Mouse (Mus musculus) forebrain, embryonic 13.5 days (tissue): ENCODE measurements around the gene 1700088E04Rik. TPM values are rescaled to one million over a fixed set of nuclear protein-coding genes. Genes with fewer than 3 reads are reported as not detected.
A peak's percentile ranks its signal among the peaks of the same experiment; 100 is the strongest.

Experiments
- ATAC-seq: fragments of 200-750 bp; cut with Nextera tagmentation; 2 replicates; pipeline ENCODE4 v1.8.0; 2017
- H3K27ac ChIP-seq: fragments of 300-500 bp; sonication (generic); 2 replicates; pipeline ENCODE4 v1.5.1; 2015; ENCODE audit warnings: inconsistent platforms, mild to moderate bottlenecking, moderate library complexity
- H3K27me3 ChIP-seq: fragments of 300-500 bp; sonication (generic); 2 replicates; pipeline ENCODE4 v1.6.1; 2015; ENCODE audit warnings: mild to moderate bottlenecking, inconsistent platforms
- H3K36me3 ChIP-seq: fragments of 300-500 bp; sonication (generic); 2 replicates; pipeline ENCODE4 v1.6.1; 2015; ENCODE audit warnings: mild to moderate bottlenecking, inconsistent platforms; ENCODE audit not compliant: poor library complexity, severe bottlenecking
- H3K4me1 ChIP-seq: fragments of 300-500 bp; sonication (generic); 2 replicates; pipeline ENCODE4 v1.6.1; 2015; ENCODE audit warnings: inconsistent platforms
- H3K4me2 ChIP-seq: fragments of 300-500 bp; sonication (generic); 2 replicates; pipeline ENCODE4 v1.6.1; 2015; ENCODE audit warnings: inconsistent platforms, mild to moderate bottlenecking, moderate library complexity
- H3K4me3 ChIP-seq: fragments of 300-500 bp; sonication (generic); 2 replicates; pipeline ENCODE4 v1.5.1; 2015; ENCODE audit warnings: mild to moderate bottlenecking, inconsistent platforms
- H3K9ac ChIP-seq: fragments of 300-500 bp; sonication (generic); 2 replicates; pipeline ENCODE4 v1.6.1; 2015; ENCODE audit warnings: mild to moderate bottlenecking, inconsistent platforms
- H3K9me3 ChIP-seq: fragments of 300-500 bp; sonication (generic); replicated peaks from 2 replicates; pipeline ENCODE4 v1.6.1; 2016; ENCODE audit warnings: inconsistent platforms
- WGBS: fragments of 180-500 bp; shearing (Covaris S2); methylation state at CpG from one replicate; pipeline ENCODE4 v1.1.7; 2015; 5-methylcytosine and 5-hydroxymethylcytosine counted together
- polyA plus RNA-seq: library from polyadenylated mRNA; unstranded; fragments of >200 nt; fragmentation: Nextera tagmentation; extraction: Ambion mirVana; gene quantifications from 2 replicates; pipeline ENCODE4 v1.2.1, GENCODE M21; 2015

Gene 1700088E04Rik
- polyA plus RNA-seq, 1 experiment from 2014 or later = 12.1 TPM

- 51% methylated on average over 2 of the region's 2 CpGs for WGBS
- ATAC-seq = no peak
- Histone ChIP-seq H3K27me3 (no peaks in the 10 kb centered on the region), H3K36me3 (peaks cover 45% of the 10 kb centered on the region), H3K9ac (no peak overlapping the region), H3K9me3 (no peaks in the 10 kb centered on the region), H3K4me2 (no peak overlapping the region), H3K27ac (peak overlapping the region; percentile 36; the same call in 1 of the 2 replicates), H3K4me3 (no peak overlapping the region), H3K4me1 (0 out of 2 replicates have a peak, but pooled peaks cover 6% of the 10 kb centered on the region)
These were observed 43.9 kb downstream of the 1700088E04Rik start for GRCm38 (mm10) chr15:79097135-79097534.

- no peak overlapping the region for H3K4me3 ChIP-seq
- H3K27me3 ChIP-seq = no peaks in the 10 kb centered on the region
- H3K4me2 ChIP-seq = no peak overlapping the region
- no peak overlapping the region for H3K27ac ChIP-seq
- no peak for ATAC-seq
- no peak overlapping the region for H3K9ac ChIP-seq
- WGBS = 85% methylated on average over 3 of the region's 3 CpGs
- H3K4me1 ChIP-seq = 0 out of 2 replicates have a peak, but pooled peaks cover 6% of the 10 kb centered on the region
- no peaks in the 10 kb centered on the region for H3K9me3 ChIP-seq
- H3K36me3 ChIP-seq = peaks cover 50% of the 10 kb centered on the region
These were observed 44.5 kb downstream of the 1700088E04Rik start for GRCm38 (mm10) chr15:79096556-79096955.

GRCm38 (mm10) chr15:79095483-79095882 is 45.6 kb downstream of the 1700088E04Rik start:
- Histone ChIP-seq H3K4me2 (no peak overlapping the region), H3K27ac (no peak overlapping the region), H3K9ac (no peak overlapping the region), H3K4me3 (no peak overlapping the region), H3K4me1 (0 out of 2 replicates have a peak, but pooled peaks cover 6% of the 10 kb centered on the region), H3K27me3 (no peaks in the 10 kb centered on the region), H3K36me3 (peaks cover 61% of the 10 kb centered on the region), H3K9me3 (no peaks in the 10 kb centered on the region)
- WGBS = 89% methylated on average over 5 of the region's 5 CpGs
- ATAC-seq = no peak

GRCm38 (mm10) chr15:79093083-79093839 is 47.8 kb downstream of the 1700088E04Rik start:
- 0 out of 2 replicates have a peak, but pooled peaks cover 6% of the 10 kb centered on the region for H3K4me1 ChIP-seq
- H3K27ac ChIP-seq = no peak overlapping the region
- ATAC-seq = no peak
- H3K9me3 ChIP-seq = no peaks in the 10 kb centered on the region
- H3K4me3 ChIP-seq = no peak overlapping the region
- H3K27me3 ChIP-seq = no peaks in the 10 kb centered on the region
- peaks cover 83% of the 10 kb centered on the region for H3K36me3 ChIP-seq
- H3K9ac ChIP-seq = no peak overlapping the region
- 79% methylated on average over 7 of the region's 7 CpGs for WGBS
- H3K4me2 ChIP-seq = no peak overlapping the region

- 93% methylated on average over 6 of the region's 6 CpGs for WGBS
- peaks cover 90% of the 10 kb centered on the region for H3K36me3 ChIP-seq
These were observed 48.8 kb downstream of the 1700088E04Rik start for GRCm38 (mm10) chr15:79092284-79092683.

GRCm38 (mm10) chr15:79079567-79079966 is 61.5 kb downstream of the 1700088E04Rik start:
- ATAC-seq = no peak
- no peak overlapping the region for H3K4me2 ChIP-seq
- no peaks in the 10 kb centered on the region for H3K9me3 ChIP-seq
- H3K36me3 ChIP-seq = peaks cover 81% of the 10 kb centered on the region
- H3K27ac ChIP-seq = no peak overlapping the region
- no peak overlapping the region for H3K4me3 ChIP-seq
- no peak overlapping the region for H3K9ac ChIP-seq
- WGBS = 97% methylated on average over 7 of the region's 7 CpGs
- no peaks in the 10 kb centered on the region for H3K27me3 ChIP-seq
- H3K4me1 ChIP-seq = peaks cover 16% of the 10 kb centered on the region

More at GRCm38 (mm10) chr15:79092284-79092683, 48.8 kb downstream of the 1700088E04Rik start:
- Histone ChIP-seq H3K9me3 (no peaks in the 10 kb centered on the region), H3K4me1 (no peaks in the 10 kb centered on the region), H3K4me2 (no peak overlapping the region), H3K27ac (no peak overlapping the region), H3K4me3 (no peak overlapping the region), H3K9ac (no peak overlapping the region), H3K27me3 (no peaks in the 10 kb centered on the region)
- ATAC-seq = no peak

Other genes starting within 250 kb of the 1700088E04Rik start
- 0.15 and 0.16 TPM in 2 replicates for gene Gm49510, start 241.6 kb downstream of the 1700088E04Rik start, polyA plus RNA-seq
- gene Sh3bp1, start 241.5 kb downstream of the 1700088E04Rik start, polyA plus RNA-seq = 3.7 and 5.4 TPM in 2 replicates
- gene Pdxp, start 227.3 kb downstream of the 1700088E04Rik start, polyA plus RNA-seq = 54.4 and 55.5 TPM in 2 replicates
- 91.7 and 110 TPM in 2 replicates for gene Lgals1, start 214.5 kb downstream of the 1700088E04Rik start, polyA plus RNA-seq
- 50.3 and 59.3 TPM in 2 replicates for gene Nol12, start 206.3 kb downstream of the 1700088E04Rik start, polyA plus RNA-seq
- gene Triobp, start 193.5 kb downstream of the 1700088E04Rik start, polyA plus RNA-seq = 35.6 and 39.2 TPM in 2 replicates
- 546 and 569 TPM in 2 replicates for gene H1f0, start 112.8 kb downstream of the 1700088E04Rik start, polyA plus RNA-seq
- not detected in 2 replicates for gene Galr3, start 99.4 kb downstream of the 1700088E04Rik start, polyA plus RNA-seq
- gene Ankrd54, start 78.4 kb downstream of the 1700088E04Rik start, polyA plus RNA-seq = 53.0 and 53.9 TPM in 2 replicates
- gene Eif3l, start 66.1 kb downstream of the 1700088E04Rik start, polyA plus RNA-seq = 207 and 215 TPM in 2 replicates
- 5.4 and 6.5 TPM in 2 replicates for gene Micall1, start 32.4 kb downstream of the 1700088E04Rik start, polyA plus RNA-seq
- gene Polr2f, start 244 bp downstream of the 1700088E04Rik start, polyA plus RNA-seq = 300 and 353 TPM in 2 replicates
- gene Sox10, start 24.0 kb upstream of the 1700088E04Rik start, polyA plus RNA-seq = 0.45 and 0.49 TPM in 2 replicates
- 68.1 and 74.3 TPM in 2 replicates for gene Pick1, start 87.9 kb upstream of the 1700088E04Rik start, polyA plus RNA-seq
- 0.96 and 1.3 TPM in 2 replicates for gene Gm49486, start 88.1 kb upstream of the 1700088E04Rik start, polyA plus RNA-seq
- 0.09 and 0.39 TPM in 2 replicates for gene Slc16a8, start 113.5 kb upstream of the 1700088E04Rik start, polyA plus RNA-seq
- 0.63 and 2.1 TPM in 2 replicates for gene Baiap2l2, start 144.3 kb upstream of the 1700088E04Rik start, polyA plus RNA-seq
- gene Pla2g6, start 187.1 kb upstream of the 1700088E04Rik start, polyA plus RNA-seq = 24.9 and 29.6 TPM in 2 replicates
- 1.2 and 1.3 TPM in 2 replicates for gene Maff, start 205.4 kb upstream of the 1700088E04Rik start, polyA plus RNA-seq